In genomic region chr1:58391421-58392267, GRCm38 (mm10) we compare ENCODE assay signal across 7 mouse cellular contexts. TPM values are rescaled to one million over a fixed set of nuclear protein-coding genes. Genes with fewer than 3 reads are reported as not detected.
DNase-seq lines count a peak whose midpoint lies in the region; ATAC-seq and TF ChIP-seq lines count a peak whose summit lies in the region.

No protein-coding gene starts in this region.

- TF ChIP-seq EP300 in lung, postnatal 0 days (IDR thresholded peaks at IDR 0.05) = no peak

- H3K9ac ChIP-seq in lung, postnatal 0 days (replicated peaks; ENCODE audit: low read depth) = peak overlapping the region; percentile 97
- H3K9ac ChIP-seq in limb, embryonic 11.5 days (ENCODE audit: low read length) = peak overlapping the region; percentile 97

- WGBS in lung, postnatal 0 days = 39% methylated on average over 19 of the region's 19 CpGs
- 46% methylated on average over 19 of the region's 19 CpGs for WGBS in limb, embryonic 11.5 days
- 38% methylated on average over 19 of the region's 19 CpGs for WGBS in small intestine, adult 2 months

- no peaks in the 10 kb centered on the region; the same call in 1 of the 2 replicates for H3K36me3 ChIP-seq in lung, postnatal 0 days (ENCODE audit: insufficient read depth, low read length)
- peaks cover 5% of the 10 kb centered on the region; the same call in 1 of the 2 replicates for H3K36me3 ChIP-seq in limb, embryonic 11.5 days (ENCODE audit: control insufficient read depth, insufficient read depth, low read length)
- H3K36me3 ChIP-seq in small intestine, adult 2 months (ENCODE audit: control insufficient read depth, insufficient read depth, low read length) = peaks cover 19% of the 10 kb centered on the region

- no peak for ATAC-seq in lung, postnatal 0 days
- ATAC-seq in limb, embryonic 11.5 days (ENCODE audit: insufficient number of reproducible peaks, low FRiP score, low TSS enrichment, low read depth) = no peak
- no peak for ATAC-seq in granulocyte monocyte progenitor cell, adult 5-6 weeks (replicated peaks; ENCODE audit: poor library complexity, severe bottlenecking)

- peak; percentile 17 for DNase-seq in lung, postnatal 0 days (ENCODE audit: low spot score)
- no peak for DNase-seq in lung, adult 18-20 months
- peak; percentile 34 for DNase-seq in limb, embryonic 11.5 days (ENCODE audit: low spot score)
- no peak for DNase-seq in retina, embryonic 14.5 days (ENCODE audit: low spot score)

- H3K4me1 ChIP-seq in lung, postnatal 0 days (ENCODE audit: insufficient read depth, low read depth, low read length) = peaks cover 5% of the 10 kb centered on the region; the same call in 1 of the 2 replicates
- peaks cover 3% of the 10 kb centered on the region for H3K4me1 ChIP-seq in embryonic fibroblast, embryonic 13.5 days (ENCODE audit: control insufficient read depth, insufficient read depth, low read length)
- H3K4me1 ChIP-seq in limb, embryonic 11.5 days (ENCODE audit: control insufficient read depth, insufficient read depth, low read length) = peaks cover 7% of the 10 kb centered on the region; the same call in 1 of the 2 replicates
- no peaks in the 10 kb centered on the region; the same call in 1 of the 2 replicates for H3K4me1 ChIP-seq in small intestine, adult 2 months (ENCODE audit: control insufficient read depth, insufficient read depth, insufficient read length, low read length)

- H3K27me3 ChIP-seq in lung, postnatal 0 days (replicated peaks; ENCODE audit: insufficient read depth, low read length) = no peaks in the 10 kb centered on the region
- no peaks in the 10 kb centered on the region for H3K27me3 ChIP-seq in limb, embryonic 11.5 days (ENCODE audit: control insufficient read depth, insufficient read depth, low read length)
- H3K27me3 ChIP-seq in small intestine, adult 2 months (ENCODE audit: control insufficient read depth, insufficient read depth, low read length) = no peaks in the 10 kb centered on the region

- H3K4me3 ChIP-seq in lung, postnatal 0 days (ENCODE audit: low read depth, low read length) = peak overlapping the region; percentile 98
- H3K4me3 ChIP-seq in embryonic fibroblast, embryonic 13.5 days (ENCODE audit: insufficient read depth, low read length) = peak overlapping the region; percentile 98
- H3K4me3 ChIP-seq in limb, embryonic 11.5 days (ENCODE audit: low read depth, low read length) = peak overlapping the region; percentile 90
- peak overlapping the region; percentile 91 for H3K4me3 ChIP-seq in small intestine, adult 2 months (ENCODE audit: low read depth, low read length)

- no peak for TF ChIP-seq CTCF in lung, postnatal 0 days (IDR thresholded peaks at IDR 0.05)
- no peak for TF ChIP-seq CTCF in embryonic fibroblast, embryonic 13.5 days (IDR thresholded peaks at IDR 0.05; ENCODE audit: borderline replicate concordance, insufficient read depth, low read length)
- no peak for TF ChIP-seq CTCF in small intestine, adult 2 months (IDR thresholded peaks at IDR 0.05; ENCODE audit: extremely low read depth, insufficient read length, insufficient replicate concordance, low read depth, low read length)

- no peaks in the 10 kb centered on the region for H3K9me3 ChIP-seq in lung, postnatal 0 days (ENCODE audit: low read length)
- H3K9me3 ChIP-seq in limb, embryonic 11.5 days (ENCODE audit: control insufficient read depth, low read length) = no peaks in the 10 kb centered on the region

- peak overlapping the region; percentile 95 for H3K27ac ChIP-seq in lung, postnatal 0 days (ENCODE audit: low read length)
- peak overlapping the region; percentile 97 for H3K27ac ChIP-seq in embryonic fibroblast, embryonic 13.5 days (ENCODE audit: insufficient read depth, low read length)
- no peak overlapping the region for H3K27ac ChIP-seq in limb, embryonic 11.5 days (replicated peaks; ENCODE audit: low read depth, low read length)
- H3K27ac ChIP-seq in small intestine, adult 2 months (ENCODE audit: insufficient read depth, low read depth, low read length) = peak overlapping the region; percentile 97; the same call in 1 of the 2 replicates

- peak; percentile 31; the same call in 1 of the 2 replicates for TF ChIP-seq POLR2A in embryonic fibroblast, embryonic 13.5 days (IDR thresholded peaks at IDR 0.05; ENCODE audit: low read depth, low read length)
- TF ChIP-seq POLR2A in small intestine, adult 2 months (IDR thresholded peaks at IDR 0.05; ENCODE audit: low read depth, low read length) = no peak

- H3K4me2 ChIP-seq in lung, postnatal 0 days (replicated peaks; ENCODE audit: low read depth, low read length) = peak overlapping the region; percentile 82
- peak overlapping the region; percentile 84 for H3K4me2 ChIP-seq in limb, embryonic 11.5 days (ENCODE audit: low read depth, severe bottlenecking)

RNA-seq across cellular contexts. Expression of gene Bzw1, which starts 1.1 kb away (rescaled TPM):
- 201 and 206 TPM in 2 replicates for polyA plus RNA-seq in lung, postnatal 0 days (2015; fragmentation: Nextera tagmentation; extraction: Ambion mirVana)
- polyA plus RNA-seq in embryonic fibroblast, embryonic 13.5 days (2011; ENCODE audit: insufficient read length, low read depth, missing spikeins) = 360 and 397 TPM in 2 replicates
- 499 and 502 TPM in 2 replicates for polyA plus RNA-seq in limb, embryonic 11.5 days (2014; fragmentation: Nextera tagmentation; extraction: Ambion mirVana)
- polyA plus RNA-seq in small intestine, adult 2 months (2012; rRNA removed) = 5.6 and 9.6 TPM in 2 replicates
- total RNA-seq in granulocyte monocyte progenitor cell, adult 5-6 weeks (2014; fragmentation: Nextera tagmentation) = 149 and 150 TPM in 2 replicates
- 190 and 212 TPM in 2 replicates for total RNA-seq in granulocyte monocyte progenitor cell, adult 5-6 weeks (2017)

RNA-seq across cellular contexts. Expression of gene Clk1, which starts 32.2 kb away (rescaled TPM):
- 236 and 247 TPM in 2 replicates for polyA plus RNA-seq in lung, postnatal 0 days (2015; fragmentation: Nextera tagmentation; extraction: Ambion mirVana)
- polyA plus RNA-seq in embryonic fibroblast, embryonic 13.5 days (2011; ENCODE audit: insufficient read length, low read depth, missing spikeins) = 118 and 153 TPM in 2 replicates
- polyA plus RNA-seq in limb, embryonic 11.5 days (2014; fragmentation: Nextera tagmentation; extraction: Ambion mirVana) = 166 and 176 TPM in 2 replicates
- polyA plus RNA-seq in small intestine, adult 2 months (2012; rRNA removed) = 4.4 and 11.1 TPM in 2 replicates
- total RNA-seq in granulocyte monocyte progenitor cell, adult 5-6 weeks (2014; fragmentation: Nextera tagmentation) = 227 and 268 TPM in 2 replicates
- total RNA-seq in granulocyte monocyte progenitor cell, adult 5-6 weeks (2017) = 362 and 373 TPM in 2 replicates

RNA-seq across cellular contexts. Expression of gene Nif3l1, which starts 53.3 kb away (rescaled TPM):
- polyA plus RNA-seq in lung, postnatal 0 days (2015; fragmentation: Nextera tagmentation; extraction: Ambion mirVana) = 13.0 and 14.9 TPM in 2 replicates
- polyA plus RNA-seq in embryonic fibroblast, embryonic 13.5 days (2011; ENCODE audit: insufficient read length, low read depth, missing spikeins) = 32.4 and 36.3 TPM in 2 replicates
- polyA plus RNA-seq in limb, embryonic 11.5 days (2014; fragmentation: Nextera tagmentation; extraction: Ambion mirVana) = 68.4 and 68.8 TPM in 2 replicates
- polyA plus RNA-seq in small intestine, adult 2 months (2012; rRNA removed) = 4.5 and 6.7 TPM in 2 replicates
- 17.0 and 28.4 TPM in 2 replicates for total RNA-seq in granulocyte monocyte progenitor cell, adult 5-6 weeks (2014; fragmentation: Nextera tagmentation)
- total RNA-seq in granulocyte monocyte progenitor cell, adult 5-6 weeks (2017) = 36.9 and 48.7 TPM in 2 replicates

RNA-seq across cellular contexts. Expression of gene Ppil3, which starts 53.6 kb away (rescaled TPM):
- polyA plus RNA-seq in lung, postnatal 0 days (2015; fragmentation: Nextera tagmentation; extraction: Ambion mirVana) = 31.3 and 35.1 TPM in 2 replicates
- polyA plus RNA-seq in embryonic fibroblast, embryonic 13.5 days (2011; ENCODE audit: insufficient read length, low read depth, missing spikeins) = 50.6 and 70.9 TPM in 2 replicates
- 57.2 and 64.1 TPM in 2 replicates for polyA plus RNA-seq in limb, embryonic 11.5 days (2014; fragmentation: Nextera tagmentation; extraction: Ambion mirVana)
- 4.0 and 6.2 TPM in 2 replicates for polyA plus RNA-seq in small intestine, adult 2 months (2012; rRNA removed)
- 53.0 and 77.8 TPM in 2 replicates for total RNA-seq in granulocyte monocyte progenitor cell, adult 5-6 weeks (2014; fragmentation: Nextera tagmentation)
- total RNA-seq in granulocyte monocyte progenitor cell, adult 5-6 weeks (2017) = 87.0 and 141 TPM in 2 replicates

Comparison
In these comparisons a context has a peak if more than half of its experiments do, and no peak if none do; other contexts are left out.
1. DNase-seq: peak in lung, postnatal 0 days (single experiment) and limb, embryonic 11.5 days (single experiment); none in lung, adult 18-20 months (0 of 2) and retina, embryonic 14.5 days (single experiment).
2. RNA of gene Bzw1, which starts 1.1 kb away (polyA plus RNA-seq): 499 to 502 TPM in limb, embryonic 11.5 days, 360 to 397 TPM in embryonic fibroblast, embryonic 13.5 days and 201 to 206 TPM in lung, postnatal 0 days; 5.6 to 9.6 TPM in small intestine, adult 2 months; every median in the first group is over 10 times any median in the second.
3. Peak in every context shown above with its lines, with median percentiles within 50 percentile points of each other: H3K4me3 ChIP-seq.